Mouse (Mus musculus): Measurements from ENCODE around the gene E130114P18Rik.

Gene E130114P18Rik

GRCm38 (mm10) chr4:97805896-97806808, 28.3 kb upstream of the E130114P18Rik start:
- in situ Hi-C loops (cut with MboI, MseI): no loop called here

- in situ Hi-C loops (cut with MboI, MseI): no loop called here
These were observed 27.4 kb upstream of the E130114P18Rik start for GRCm38 (mm10) chr4:97805255-97805654.

- in situ Hi-C loops (cut with MboI, MseI): no loop called here
These were observed 26.8 kb upstream of the E130114P18Rik start for GRCm38 (mm10) chr4:97804638-97805037.

- in situ Hi-C loops (cut with MboI, MseI): no loop called here
These were observed 25.9 kb upstream of the E130114P18Rik start for GRCm38 (mm10) chr4:97803791-97804190.

GRCm38 (mm10) chr4:97796505-97796904, 18.6 kb upstream of the E130114P18Rik start:
- in situ Hi-C loops (cut with MboI, MseI): no loop called here

- in situ Hi-C loops (cut with MboI, MseI): no loop called here
These were observed 18.1 kb upstream of the E130114P18Rik start for GRCm38 (mm10) chr4:97795957-97796356.

- in situ Hi-C loops (cut with MboI, MseI): no loop called here
These were observed 17.0 kb upstream of the E130114P18Rik start for GRCm38 (mm10) chr4:97794865-97795264.

- in situ Hi-C loops (cut with MboI, MseI): no loop called here
These were observed 16.1 kb upstream of the E130114P18Rik start for GRCm38 (mm10) chr4:97793931-97794330.

- in situ Hi-C loops (cut with MboI, MseI): no loop called here
These were observed 10.7 kb upstream of the E130114P18Rik start for GRCm38 (mm10) chr4:97788537-97788936.

- in situ Hi-C loops (cut with MboI, MseI): no loop called here
These were observed 9.6 kb upstream of the E130114P18Rik start for GRCm38 (mm10) chr4:97787515-97787914.

GRCm38 (mm10) chr4:97786571-97786970, 8.7 kb upstream of the E130114P18Rik start:
- in situ Hi-C loops (cut with MboI, MseI): no loop called here

- in situ Hi-C loops (cut with MboI, MseI): no loop called here
These were observed 7.8 kb upstream of the E130114P18Rik start for GRCm38 (mm10) chr4:97785547-97786271.

- in situ Hi-C loops (cut with MboI, MseI): no loop called here
These were observed 6.4 kb upstream of the E130114P18Rik start for GRCm38 (mm10) chr4:97784236-97784635.

GRCm38 (mm10) chr4:97783073-97783879, 5.4 kb upstream of the E130114P18Rik start:
- in situ Hi-C loops (cut with MboI, MseI): no loop called here

GRCm38 (mm10) chr4:97782497-97782896, 4.6 kb upstream of the E130114P18Rik start:
- in situ Hi-C loops (cut with MboI, MseI): no loop called here

- in situ Hi-C loops (cut with MboI, MseI): no loop called here
These were observed 4.2 kb upstream of the E130114P18Rik start for GRCm38 (mm10) chr4:97782069-97782468.

GRCm38 (mm10) chr4:97780666-97781435, 3.0 kb upstream of the E130114P18Rik start:
- in situ Hi-C loops (cut with MboI, MseI): no loop called here

- in situ Hi-C loops (cut with MboI, MseI): no loop called here
These were observed 2.1 kb upstream of the E130114P18Rik start for GRCm38 (mm10) chr4:97780024-97780423.

- in situ Hi-C loops (cut with MboI, MseI): loop anchor here (5.0 kb wide), 1 partner anchor 653 kb away; no protein-coding TSS in a partner anchor
These were observed 1.4 kb upstream of the E130114P18Rik start for GRCm38 (mm10) chr4:97779003-97779930.

All from regulatory T cell (primary cell).